Mouse (Mus musculus) retina, postnatal 1 day (tissue): ENCODE data around the gene Ttc24.

ENCODE experiments used
- DNase-seq: peaks from one replicate; pipeline ENCODE4 v3.0.0-alpha.2; 2012

Gene Ttc24

DNA sequence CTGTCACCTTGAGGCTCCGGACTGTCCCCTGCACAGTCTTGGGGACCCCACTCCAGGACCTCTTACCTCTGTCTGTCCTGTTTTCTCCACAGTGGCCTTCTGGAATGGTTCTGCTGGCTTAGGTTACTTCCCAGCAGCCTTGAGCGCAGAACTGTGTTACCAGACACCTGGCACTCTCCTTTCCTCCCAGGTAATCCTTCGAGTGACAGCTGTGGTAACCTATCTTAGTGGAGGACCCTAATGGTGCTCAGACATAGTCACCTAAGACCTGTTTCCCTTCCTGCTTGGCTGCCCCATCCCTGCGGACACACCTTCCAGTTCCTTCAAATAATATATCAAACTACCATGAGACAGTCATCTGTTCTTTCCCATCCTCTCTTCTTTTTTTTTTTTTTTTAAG lies at the start of gene Ttc24:
TSS of gene Ttc24 (minus strand) at position 101 of the 400 bp plus-strand sequence.
- no peak for DNase-seq

DNA sequence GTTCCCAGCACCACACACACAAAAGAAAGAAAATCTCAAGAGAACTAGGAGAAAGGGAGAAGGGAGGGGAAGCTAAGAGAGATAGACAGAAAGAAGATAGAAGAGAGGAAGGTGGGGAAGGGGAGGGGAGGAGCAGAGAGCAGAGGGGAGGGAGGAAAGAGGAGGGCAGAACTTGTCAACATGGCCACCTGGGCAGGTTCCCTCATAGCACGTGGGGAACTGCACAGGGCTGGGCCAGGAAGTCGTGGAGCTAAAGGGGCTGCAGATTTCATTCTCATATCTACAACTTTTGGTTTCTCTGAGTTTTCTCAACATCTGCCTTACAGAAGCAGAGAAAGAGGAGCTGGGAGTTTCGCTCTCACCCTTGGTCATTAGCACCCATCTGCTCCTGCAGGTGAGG lies 49.5 kb upstream of the Ttc24 start:
- no peak for DNase-seq

DNA sequence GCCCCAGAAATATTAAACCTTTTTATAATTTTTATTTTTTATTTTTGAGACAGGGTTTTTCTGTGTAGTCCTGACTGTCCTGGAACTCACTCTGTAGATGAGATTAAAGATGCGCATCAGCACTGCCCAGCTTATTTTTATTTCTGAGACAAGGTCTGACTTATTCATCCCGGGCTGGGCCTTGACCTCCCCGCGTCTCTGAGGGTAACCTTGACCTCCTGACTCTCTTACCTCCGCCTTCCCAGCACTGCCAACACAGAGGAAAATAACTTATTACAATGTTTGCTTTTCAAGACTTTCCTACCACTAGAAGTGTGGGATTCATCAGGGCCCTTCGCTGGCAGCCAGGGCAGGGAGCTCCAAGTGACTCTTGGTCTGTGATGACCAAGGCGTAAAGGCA lies 48.1 kb upstream of the Ttc24 start:
- no peak for DNase-seq

DNA sequence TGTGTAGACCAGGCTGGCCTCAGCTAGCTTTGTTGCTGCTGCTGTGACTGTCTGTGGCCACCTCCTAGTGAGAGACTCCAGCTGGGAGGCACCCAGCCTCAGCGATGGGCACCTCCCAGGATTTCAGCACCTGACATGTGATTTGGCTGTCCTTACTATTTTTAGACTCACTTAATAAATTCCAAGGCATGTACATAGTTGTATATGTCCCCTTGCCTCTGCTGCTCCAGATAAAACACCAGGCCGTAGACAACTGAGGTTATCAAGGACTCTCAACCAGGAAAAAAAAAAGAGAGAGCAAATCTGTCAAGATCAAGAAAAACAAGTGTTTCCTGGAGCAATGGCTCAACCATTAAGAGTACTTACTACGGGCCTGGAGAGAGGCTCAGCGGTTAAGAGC lies 47.1 kb upstream of the Ttc24 start:
- DNase-seq, result no peak

DNA sequence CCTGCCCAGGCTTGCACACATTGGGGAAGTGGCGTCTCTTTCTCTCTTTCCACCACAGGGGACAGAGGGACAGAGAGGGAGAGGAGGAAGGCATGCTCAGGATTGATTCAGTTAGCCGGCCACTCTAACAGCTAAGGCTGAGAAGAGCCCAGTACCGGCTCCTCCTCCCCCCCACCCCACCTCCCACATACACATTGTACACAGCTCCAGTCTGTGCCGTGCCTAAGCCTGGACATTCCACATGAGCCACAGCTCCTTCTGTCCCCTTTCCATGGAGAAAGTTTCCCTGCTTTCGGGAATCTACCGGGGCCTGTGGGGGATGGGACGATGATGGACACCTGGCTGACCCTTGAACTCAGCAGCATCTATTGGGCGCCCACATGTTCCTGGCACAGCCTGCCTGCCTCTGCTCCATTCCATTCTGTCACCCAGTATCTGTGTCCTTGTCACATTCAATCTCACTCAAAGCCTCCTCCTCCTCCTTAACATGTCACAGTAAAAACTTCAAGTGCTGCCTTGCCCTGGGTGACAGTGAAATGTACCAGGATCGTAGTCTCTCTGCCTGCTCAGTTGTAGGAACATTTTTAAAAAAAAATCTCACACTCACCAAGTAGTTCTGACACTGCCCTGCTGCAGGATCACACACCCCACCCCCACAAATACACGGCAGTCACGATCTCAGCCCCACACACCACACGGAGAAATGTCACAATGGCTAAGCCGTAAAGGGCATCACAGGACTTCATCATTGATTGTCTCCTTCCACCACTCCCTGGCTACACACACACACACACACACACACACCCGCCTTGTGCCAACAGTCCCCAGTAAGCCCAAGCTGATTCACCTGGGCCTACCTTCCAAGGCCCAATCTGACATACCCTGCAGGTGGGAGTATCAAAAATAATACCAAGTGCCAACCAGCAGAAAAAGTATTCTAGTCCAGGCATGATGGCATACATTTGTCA lies 43.3 kb upstream of the Ttc24 start:
- peak; percentile 75 for DNase-seq

DNA sequence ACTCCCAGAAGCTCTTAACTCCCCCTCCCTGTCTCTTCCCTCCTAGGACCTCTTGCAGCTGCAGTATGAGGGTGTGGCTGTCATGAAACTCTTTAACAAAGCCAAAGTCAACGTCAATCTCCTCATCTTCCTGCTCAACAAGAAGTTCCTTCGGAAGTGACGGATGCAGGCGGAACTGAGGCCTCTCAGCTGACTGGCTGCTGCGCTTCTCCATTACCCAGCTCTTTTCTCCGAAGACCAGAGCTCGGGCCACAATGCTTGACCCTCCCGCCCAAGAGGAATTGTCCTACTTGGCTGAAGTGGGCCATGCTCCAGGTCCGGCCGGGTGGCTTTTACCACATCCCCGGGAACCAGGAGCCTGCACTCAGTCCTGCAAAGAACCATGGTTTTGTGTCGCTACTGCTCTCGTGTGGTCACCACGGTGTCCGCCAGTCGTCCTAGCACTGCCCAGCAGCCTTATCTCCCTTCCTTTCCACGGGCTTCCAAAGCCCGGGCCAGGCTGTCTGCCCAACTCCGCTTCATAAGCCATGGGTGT lies 42.1 kb upstream of the Ttc24 start:
- no peak for DNase-seq

DNA sequence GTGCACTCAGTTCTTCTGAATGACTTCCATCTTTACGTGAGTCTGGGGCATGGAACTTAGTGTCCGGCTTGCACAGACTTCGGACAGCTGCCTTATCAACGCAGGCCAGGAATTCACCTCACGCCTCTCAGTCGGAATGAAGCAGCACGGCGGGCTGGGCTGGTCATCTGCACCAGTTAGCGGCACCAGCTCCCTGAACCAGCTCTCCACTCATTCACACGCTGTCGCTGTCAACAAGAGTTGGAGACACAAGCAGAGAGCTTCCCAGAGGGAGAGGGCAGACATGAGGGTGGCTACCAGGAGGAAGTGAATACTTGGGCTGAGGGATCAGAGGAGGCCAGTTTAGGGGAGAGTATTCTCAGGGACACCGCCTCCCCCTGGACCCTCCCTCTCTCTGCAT lies 36.3 kb upstream of the Ttc24 start:
- no peak for DNase-seq

DNA sequence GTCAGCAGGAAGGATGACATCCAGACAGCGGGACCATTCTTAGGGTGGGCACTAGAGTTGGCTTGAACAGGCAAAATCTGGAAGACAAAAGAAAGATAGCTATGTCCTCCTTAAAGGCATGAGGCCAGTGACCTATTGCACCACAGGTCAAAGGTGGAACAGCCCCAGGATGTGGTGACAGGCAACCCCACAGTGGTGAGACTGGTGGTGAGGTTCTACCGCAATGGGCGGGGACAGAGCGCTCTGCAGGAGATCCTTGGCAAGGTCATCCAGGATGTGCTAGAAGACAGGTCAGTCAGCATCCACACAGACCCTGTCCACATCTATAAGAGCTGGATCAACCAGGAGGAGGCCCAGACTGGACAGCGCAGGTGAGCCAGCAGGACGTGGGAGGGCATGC lies 31.0 kb upstream of the Ttc24 start:
- DNase-seq, result no peak

DNA sequence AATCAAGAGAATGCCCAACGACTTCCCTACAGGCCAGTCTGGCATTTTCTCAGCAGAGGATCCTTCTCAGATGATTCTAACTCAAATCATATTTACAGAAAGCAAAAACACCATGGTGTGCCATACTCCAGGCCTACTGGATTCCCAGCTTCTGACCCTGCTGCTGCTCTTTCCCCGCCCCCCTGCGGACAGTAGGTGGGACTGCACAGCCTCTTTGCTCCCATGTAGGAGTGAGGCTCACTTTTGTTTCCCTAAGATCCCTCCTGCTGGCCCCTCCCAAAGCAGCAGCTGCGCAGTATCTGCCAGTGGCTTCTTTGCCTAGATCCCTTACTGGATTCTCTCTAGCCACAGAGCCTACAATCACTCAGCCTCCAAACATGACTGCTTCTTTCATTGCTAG lies 28.0 kb upstream of the Ttc24 start:
- DNase-seq, result no peak

DNA sequence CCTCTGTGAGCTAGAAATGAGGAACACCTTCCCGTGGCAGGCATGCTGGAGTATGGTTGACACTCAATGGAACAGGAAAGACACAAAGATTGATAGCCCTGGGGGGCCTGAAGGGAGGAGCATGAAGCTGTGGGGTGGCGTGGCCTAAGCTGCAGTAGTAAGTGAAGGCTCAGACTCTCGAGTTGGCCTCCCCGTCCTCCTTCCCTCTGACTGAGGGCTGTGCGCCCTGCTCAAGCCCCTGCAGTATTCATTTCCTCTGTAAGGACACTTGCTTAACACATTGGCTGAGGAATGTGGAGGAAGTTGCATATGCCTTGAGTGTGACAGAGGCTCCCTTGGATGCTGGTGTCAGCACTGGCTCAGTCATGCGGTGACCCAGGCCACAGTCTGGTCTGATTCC lies 24.5 kb upstream of the Ttc24 start:
- DNase-seq, result no peak

DNA sequence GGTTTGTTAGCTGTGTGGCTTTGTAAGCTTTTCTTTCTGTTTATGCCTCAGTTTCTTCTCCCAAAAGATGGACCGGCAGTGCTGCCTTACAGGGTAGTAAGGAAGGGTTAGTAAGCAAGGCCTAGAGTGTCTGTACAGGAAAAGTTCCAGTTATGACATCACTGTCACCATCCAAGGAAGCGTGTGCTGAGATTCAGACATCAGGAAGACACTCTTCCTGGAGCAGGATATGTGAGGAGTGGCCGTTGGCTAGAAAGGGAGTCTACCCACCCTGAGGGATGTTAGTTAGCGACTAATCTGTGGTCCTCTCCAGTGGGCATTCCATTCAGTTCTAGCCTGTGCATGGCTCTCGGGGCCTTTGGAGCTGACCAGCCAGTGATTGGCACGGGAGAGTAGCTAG lies 24.1 kb upstream of the Ttc24 start:
- DNase-seq, result no peak

DNA sequence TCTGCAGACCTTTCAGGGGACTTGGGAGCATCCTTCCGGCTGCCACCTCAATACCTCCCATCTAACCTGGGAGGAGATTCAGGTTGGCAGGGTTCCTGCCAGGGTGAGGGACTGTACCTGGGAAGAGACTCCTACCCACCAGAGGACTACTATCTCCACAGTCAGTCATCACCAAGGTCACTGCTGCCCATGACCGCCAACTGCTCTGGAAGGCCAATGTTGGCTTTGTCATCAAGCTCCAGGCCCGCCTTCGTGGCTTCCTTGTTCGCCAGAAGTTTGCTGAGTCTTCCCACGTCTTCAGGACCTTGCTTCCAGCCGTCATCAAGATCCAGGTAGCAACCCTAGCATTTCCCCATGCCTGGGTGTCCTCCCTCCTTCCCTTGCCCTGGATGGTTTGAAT lies 23.6 kb upstream of the Ttc24 start:
- no peak for DNase-seq

DNA sequence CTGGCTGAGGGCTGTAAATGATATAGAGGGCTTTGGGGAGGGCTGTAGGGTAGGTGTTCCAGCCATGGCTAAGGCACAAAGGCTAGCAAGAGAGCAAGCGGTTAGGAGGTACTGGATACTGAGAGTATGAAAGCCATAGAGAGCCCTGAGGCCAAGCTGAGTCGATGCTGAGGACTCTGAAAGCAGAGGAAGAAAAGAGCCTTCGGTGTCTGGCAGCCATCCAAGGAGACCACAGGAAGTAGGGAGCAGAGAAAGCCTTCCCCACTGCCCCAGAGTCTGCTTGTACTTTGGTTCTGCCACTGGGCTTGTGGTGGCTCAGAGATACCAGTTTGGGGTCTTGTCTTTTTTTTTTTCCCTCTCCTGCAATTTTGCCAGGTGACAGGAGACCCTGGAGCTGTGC lies 22.1 kb upstream of the Ttc24 start:
- no peak for DNase-seq

DNA sequence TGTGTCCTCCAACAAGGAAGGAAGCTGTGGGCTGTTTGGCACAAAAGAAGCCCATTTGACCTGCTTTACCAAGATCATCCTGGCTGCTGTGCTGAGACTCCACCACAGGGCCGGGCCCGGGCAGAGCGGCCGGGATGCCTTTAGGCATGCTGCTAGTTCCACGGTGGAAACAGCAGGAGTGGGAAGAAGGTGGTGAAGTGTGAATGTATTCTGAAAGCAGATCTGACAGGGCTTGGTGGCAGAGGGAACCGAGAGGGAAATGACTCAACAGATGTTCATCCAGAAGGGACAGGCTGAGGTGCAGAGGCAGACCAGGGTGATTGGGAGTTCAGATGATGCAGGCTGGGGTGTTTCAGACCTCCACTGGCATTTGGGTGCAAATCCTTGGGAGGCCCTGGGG lies 19.6 kb upstream of the Ttc24 start:
- DNase-seq, result no peak

DNA sequence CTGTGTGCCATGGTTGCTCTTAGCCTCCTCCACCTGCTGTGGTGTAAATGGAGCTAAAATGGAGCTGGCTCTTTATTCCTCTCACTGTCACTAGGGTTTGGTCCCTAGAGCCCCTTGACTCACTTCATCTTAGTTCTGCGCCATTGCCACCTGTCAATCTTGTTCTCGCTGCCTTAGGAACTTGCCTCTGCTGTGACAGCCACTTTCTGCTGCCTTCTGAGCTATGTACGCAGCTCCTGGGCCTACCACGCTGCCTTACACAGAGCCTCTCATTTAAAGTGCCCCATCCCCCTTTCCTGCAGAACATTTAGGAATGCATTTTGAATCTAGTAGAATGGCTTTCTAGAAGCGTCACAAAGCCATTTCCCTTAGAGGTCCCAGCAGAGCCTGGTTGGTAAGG lies 16.0 kb upstream of the Ttc24 start:
- DNase-seq, result peak; percentile 41

DNA sequence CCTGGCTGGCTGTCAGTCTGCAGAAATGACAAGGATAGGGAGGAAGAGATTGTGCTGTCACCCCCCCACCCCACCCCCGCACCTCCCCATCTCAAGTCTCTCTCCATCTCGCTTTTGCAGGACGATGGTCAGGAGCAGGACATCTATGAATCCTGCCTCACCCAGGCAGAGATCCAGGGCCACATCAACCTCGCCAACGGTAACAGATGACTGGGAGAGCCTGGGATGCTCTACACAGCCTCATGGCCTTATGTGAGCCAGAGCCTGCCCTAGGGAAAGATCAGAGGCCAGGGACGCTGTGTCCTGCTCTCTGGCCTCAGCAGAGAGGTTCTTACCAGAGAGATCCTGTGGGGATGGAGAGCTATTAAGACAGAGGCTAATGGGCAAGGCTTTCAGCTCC lies 12.5 kb upstream of the Ttc24 start:
- DNase-seq, result no peak

DNA sequence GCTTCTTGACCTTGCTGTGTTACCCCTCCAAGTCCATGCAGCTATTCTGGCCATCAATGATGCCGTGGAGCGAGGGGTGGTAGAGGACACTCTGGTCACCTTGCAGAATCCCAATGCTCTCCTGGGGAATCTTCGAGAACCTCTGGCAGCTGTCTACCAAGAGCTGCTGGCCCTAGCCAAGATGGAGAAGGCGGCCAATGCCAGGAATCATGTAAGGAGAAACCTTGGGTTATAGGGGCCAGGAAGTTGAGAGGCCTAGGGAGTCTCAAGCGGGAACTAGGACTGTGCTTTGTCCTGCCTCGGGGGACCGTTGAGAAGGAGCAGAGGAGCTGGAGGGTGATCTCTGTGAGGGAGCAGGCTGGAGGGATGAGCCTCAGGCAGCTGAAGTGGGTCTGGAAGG lies 12.0 kb upstream of the Ttc24 start:
- DNase-seq, result no peak

DNA sequence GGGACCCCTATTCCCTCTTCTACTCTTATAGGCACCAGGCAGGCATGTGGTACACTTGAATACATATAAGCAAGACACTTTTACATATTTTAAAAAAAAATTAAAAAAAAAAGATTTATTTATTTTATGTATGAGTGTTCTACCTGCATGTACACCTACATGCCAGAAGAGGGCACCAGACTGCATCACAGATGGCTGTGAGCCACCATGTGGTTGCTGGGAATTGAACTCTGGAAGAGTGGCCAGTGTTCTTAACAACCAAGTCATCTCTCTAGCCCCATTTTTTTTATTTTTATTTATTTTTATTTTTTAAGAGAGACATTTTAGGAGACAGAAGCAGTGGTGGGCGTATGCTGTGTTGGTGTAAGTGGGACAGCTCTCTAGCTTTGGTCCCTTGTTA lies 9.6 kb upstream of the Ttc24 start:
- DNase-seq, result peak; percentile 46

DNA sequence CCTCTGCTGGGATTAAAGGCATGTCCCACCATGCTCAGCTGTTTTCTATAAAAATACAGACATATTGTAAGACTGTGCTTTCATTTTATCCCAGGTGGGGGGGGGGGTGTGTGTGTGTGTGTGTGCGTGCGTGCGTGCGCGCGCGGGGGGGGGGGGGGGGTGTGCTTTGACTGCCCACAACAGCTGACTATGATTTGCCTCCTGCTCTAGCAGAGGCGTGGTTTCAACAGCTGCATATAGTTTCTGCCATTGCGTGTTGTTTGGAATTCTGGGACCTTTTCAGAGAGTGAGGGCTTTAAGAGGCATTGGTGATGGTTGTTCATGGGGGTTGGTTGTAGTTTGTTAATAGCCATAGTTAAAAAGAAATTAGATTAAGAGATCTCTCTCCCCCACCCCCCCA lies 7.4 kb upstream of the Ttc24 start:
- DNase-seq, result no peak

DNA sequence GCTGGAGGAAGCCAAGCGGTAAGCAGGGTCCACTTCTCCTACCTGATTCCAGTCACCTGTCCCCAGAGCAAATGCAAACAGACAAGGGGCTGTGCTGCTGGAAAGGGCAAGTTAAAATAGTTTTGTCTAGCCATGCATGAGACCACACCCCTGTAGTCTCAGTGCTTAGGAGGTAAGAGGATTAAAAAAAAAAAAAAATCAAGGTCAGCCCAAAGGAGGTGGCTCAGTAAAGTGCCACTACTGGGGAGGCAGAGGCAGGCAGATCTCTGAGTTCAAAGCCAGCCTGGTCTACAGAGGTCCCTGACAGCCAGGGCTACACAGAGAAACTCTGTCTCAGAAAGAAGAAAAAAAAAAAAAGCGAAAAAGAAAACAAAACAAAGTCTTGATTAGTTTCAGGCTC lies 5.9 kb upstream of the Ttc24 start:
- DNase-seq, result no peak

DNA sequence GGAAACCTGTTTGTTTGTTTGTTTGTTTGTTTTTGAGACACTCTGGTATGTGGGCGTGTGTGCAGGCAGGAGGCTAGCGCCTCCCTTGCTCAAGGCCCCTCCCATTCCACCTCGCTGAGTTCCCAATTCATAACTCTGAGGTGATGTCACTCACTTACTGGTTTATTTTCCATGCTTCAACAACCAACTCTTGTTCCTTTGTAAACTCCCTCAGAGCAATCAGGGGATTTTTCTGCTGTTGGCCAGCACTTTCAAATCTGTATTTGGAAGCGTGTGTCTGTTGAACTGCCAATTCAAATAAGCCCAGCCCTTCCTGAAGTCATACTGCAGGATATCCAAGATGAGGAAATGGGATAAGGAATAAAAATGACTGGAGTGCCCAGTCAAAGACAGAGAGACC lies 4.6 kb upstream of the Ttc24 start:
- peak; percentile 70 for DNase-seq

DNA sequence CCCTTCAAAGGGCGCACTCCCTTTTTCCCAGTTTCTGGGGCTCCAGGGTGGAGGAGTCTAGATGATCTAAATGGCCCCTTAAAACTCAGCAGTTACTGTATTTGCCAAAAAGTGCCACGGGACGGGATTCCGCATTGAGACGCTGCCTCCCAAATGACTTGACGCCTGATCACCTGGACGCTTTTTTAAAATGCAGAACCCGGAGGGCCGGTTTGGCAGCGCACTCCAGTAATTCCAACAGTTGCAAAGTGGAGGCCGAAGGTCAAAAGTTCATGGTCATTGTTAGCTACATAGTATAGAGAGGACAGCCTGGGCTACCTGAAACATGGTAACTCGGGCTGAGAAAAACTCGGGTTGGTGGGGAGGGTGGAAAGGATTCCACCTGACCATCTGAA lies 4.1 kb upstream of the Ttc24 start:
- no peak for DNase-seq

DNA sequence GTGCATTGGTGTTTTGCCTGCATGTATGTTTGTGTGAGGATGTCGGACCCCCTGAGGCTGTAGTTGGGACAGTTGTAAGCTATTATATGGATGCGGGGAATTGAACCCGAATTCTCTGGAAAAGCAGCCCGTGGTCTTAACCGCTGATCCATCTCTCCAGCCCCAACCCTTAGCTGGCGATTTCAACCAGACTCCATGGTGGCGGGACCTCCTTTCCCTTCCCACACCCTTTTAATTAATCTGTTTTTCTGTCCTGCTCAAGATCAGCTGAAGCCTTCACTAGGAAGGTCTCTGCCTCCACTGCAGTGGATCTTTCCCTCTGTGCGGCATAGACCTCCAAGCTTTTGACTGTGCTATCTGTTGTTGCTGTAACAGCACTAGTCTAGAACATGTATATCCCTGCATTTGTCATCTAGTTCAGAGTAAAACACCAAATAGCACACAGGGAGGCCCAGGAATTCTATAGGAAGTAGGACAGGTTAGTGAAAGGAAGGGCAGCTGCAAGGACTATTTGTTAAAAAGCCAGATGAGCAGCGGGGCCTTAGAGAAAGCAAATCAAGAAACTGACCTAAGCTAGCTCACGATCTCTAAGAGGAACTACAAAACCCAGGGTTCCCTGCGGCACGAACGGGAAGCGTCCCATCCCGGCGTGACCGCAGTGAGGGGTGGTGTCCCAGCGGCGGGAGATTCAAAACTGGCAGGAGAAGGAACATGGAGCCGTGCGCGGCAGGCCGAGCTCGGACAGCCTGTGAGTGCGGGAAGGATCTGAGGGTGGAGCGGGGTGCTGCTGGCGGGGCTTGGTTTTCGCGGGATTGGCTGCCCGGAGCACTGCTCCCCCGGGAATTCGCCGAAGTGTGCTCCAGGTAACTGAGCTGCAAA lies 3.5 kb upstream of the Ttc24 start, which contains the start of gene Iqgap3:
TSS of gene Iqgap3 (plus strand) at position 627 of the 879 bp plus-strand sequence.
- DNase-seq, result peak; percentile 95

DNA sequence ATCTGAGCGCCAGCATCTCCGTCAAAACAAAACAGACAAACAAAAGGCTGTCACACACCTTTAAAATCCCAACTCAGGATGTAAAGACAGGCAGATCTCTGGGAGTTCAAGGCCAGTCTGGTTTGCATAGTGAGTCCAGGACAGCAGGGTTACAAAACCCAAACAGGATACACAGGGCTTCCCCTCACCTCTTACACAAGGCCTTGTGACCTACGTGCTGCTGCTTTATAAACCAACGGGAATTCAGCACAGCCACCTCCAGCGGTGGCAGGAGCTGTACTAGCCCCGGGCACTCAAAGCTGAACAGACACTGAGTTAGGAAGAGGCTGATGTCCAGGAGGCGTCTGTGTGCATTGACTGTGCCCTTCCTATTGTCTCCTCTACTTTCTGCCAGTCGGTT lies 663 bp downstream of the Ttc24 start:
- no peak for DNase-seq
